Mouse (Mus musculus) neural tube, embryonic 14.5 days (tissue): Measurements from ENCODE around the gene Nog. TPM values are rescaled to one million over a fixed set of nuclear protein-coding genes. Genes with fewer than 3 reads are reported as not detected.

Experiments used
- ATAC-seq: fragments of 200-750 bp; cut with Nextera tagmentation; 2 replicates; pipeline ENCODE4 v1.8.0; 2017; ENCODE audit warnings: low read depth, mild to moderate bottlenecking, moderate TSS enrichment, moderate library complexity
- H3K27ac ChIP-seq: fragments of 300-500 bp; sonication (generic); 2 replicates; pipeline ENCODE4 v1.5.1; 2014; ENCODE audit warnings: low read depth, mild to moderate bottlenecking, control low read depth, low read length, moderate library complexity, mixed read lengths
- H3K27me3 ChIP-seq: fragments of 300-500 bp; sonication (generic); 2 replicates; pipeline ENCODE4 v1.6.1; 2014; ENCODE audit warnings: low read length; ENCODE audit not compliant: control insufficient read depth, insufficient read depth
- H3K36me3 ChIP-seq: fragments of 300-500 bp; sonication (generic); 2 replicates; pipeline ENCODE4 v1.6.1; 2014; ENCODE audit warnings: low read length, mixed read lengths; ENCODE audit not compliant: control insufficient read depth, insufficient read depth
- H3K4me1 ChIP-seq: fragments of 300-500 bp; sonication (generic); 2 replicates; pipeline ENCODE4 v1.6.1; 2014; ENCODE audit warnings: low read length; ENCODE audit not compliant: control insufficient read depth, insufficient read depth
- H3K4me2 ChIP-seq: fragments of 300-500 bp; sonication (generic); 2 replicates; pipeline ENCODE4 v1.6.1; 2014; ENCODE audit warnings: mild to moderate bottlenecking, low read depth, low read length, control low read depth
- H3K4me3 ChIP-seq: fragments of 300-500 bp; sonication (generic); 2 replicates; pipeline ENCODE4 v1.5.1; 2014; ENCODE audit warnings: low read depth, low read length, control low read depth, mixed read lengths
- H3K9ac ChIP-seq: fragments of 300-500 bp; sonication (generic); replicated peaks from 2 replicates; pipeline ENCODE4 v1.6.1; 2014; ENCODE audit warnings: low read depth, mild to moderate bottlenecking, control low read depth, low read length, mixed read lengths
- H3K9me3 ChIP-seq: fragments of 300-500 bp; sonication (generic); 2 replicates; pipeline ENCODE4 v1.6.1; 2016; ENCODE audit warnings: low read length; ENCODE audit not compliant: control insufficient read depth
- WGBS: fragments of 180-500 bp; shearing (Covaris S2); extraction: QIAGEN DNeasy Blood & Tissue Kit; methylation state at CpG from one replicate; pipeline ENCODE4 v1.1.7; 2014; 5-methylcytosine and 5-hydroxymethylcytosine counted together
- polyA plus RNA-seq: library from polyadenylated mRNA; unstranded; fragments of >200 nt; fragmentation: Nextera tagmentation; extraction: Ambion mirVana; gene quantifications from 2 replicates; pipeline ENCODE4 v1.2.1, GENCODE M21; 2014

Gene Nog
- polyA plus RNA-seq, 1 experiment from 2014 or later = 4.4 TPM

- no peak overlapping the region for H3K27ac ChIP-seq
- 0 out of 2 replicates have a peak overlapping the region, but pooled peaks have one; percentile 37 for H3K9ac ChIP-seq
- under 1% methylated on average over 39 of the region's 51 CpGs for WGBS
- peak overlapping the region; percentile 33 for H3K4me3 ChIP-seq
- ATAC-seq = peak; percentile 62
- no peaks in the 10 kb centered on the region for H3K9me3 ChIP-seq
- peak overlapping the region; percentile 74 for H3K4me2 ChIP-seq
- H3K4me1 ChIP-seq = peaks cover 14% of the 10 kb centered on the region
- H3K36me3 ChIP-seq = no peaks in the 10 kb centered on the region
- no peaks in the 10 kb centered on the region for H3K27me3 ChIP-seq
Measured at GRCm38 (mm10) chr11:89298285-89299010, 3.7 kb downstream of the Nog start.

DNA sequence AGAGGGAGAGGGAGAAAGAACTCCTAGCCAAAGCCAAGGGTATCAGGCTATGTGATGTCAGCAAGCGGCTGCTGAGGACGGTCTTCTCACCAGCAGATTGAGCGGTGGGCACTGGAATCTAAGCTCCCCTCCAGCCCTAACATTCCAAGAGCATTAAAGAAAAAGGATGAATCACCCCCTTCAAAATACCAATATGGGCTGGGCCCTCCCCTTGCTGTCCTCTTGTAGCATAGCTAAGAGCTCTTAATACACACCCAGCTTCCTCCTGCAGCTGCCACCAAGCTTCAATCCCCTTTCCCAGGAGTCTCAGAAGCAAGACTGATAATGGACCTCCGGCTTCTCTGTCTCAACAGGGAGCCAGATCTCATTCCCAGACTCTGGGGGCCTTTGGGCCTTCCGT, 4.6 kb downstream of the Nog start:
- Histone ChIP-seq H3K4me1 (peaks cover 14% of the 10 kb centered on the region), H3K27ac (no peak overlapping the region), H3K4me2 (peak overlapping the region; percentile 74), H3K9me3 (no peaks in the 10 kb centered on the region), H3K4me3 (no peak overlapping the region), H3K27me3 (no peaks in the 10 kb centered on the region), H3K9ac (no peak overlapping the region), H3K36me3 (no peaks in the 10 kb centered on the region)
- ATAC-seq = no peak
- WGBS = 35% methylated on average over 5 of the region's 5 CpGs

- no peak for ATAC-seq
- no peaks in the 10 kb centered on the region for H3K36me3 ChIP-seq
- H3K4me3 ChIP-seq = no peak overlapping the region
- no peak overlapping the region for H3K9ac ChIP-seq
- no peaks in the 10 kb centered on the region for H3K27me3 ChIP-seq
- H3K9me3 ChIP-seq = no peaks in the 10 kb centered on the region
- no peak overlapping the region for H3K27ac ChIP-seq
- no peaks in the 10 kb centered on the region for H3K4me1 ChIP-seq
- no peak overlapping the region for H3K4me2 ChIP-seq
- 86% methylated on average over 13 of the region's 13 CpGs for WGBS
Measured at GRCm38 (mm10) chr11:89269809-89270361, 32.2 kb downstream of the Nog start.

- Histone ChIP-seq H3K27ac (no peak overlapping the region), H3K27me3 (no peaks in the 10 kb centered on the region), H3K9ac (no peak overlapping the region), H3K4me2 (no peak overlapping the region), H3K4me3 (no peak overlapping the region), H3K36me3 (no peaks in the 10 kb centered on the region), H3K4me1 (no peaks in the 10 kb centered on the region), H3K9me3 (no peaks in the 10 kb centered on the region)
- ATAC-seq = no peak
- 99% methylated on average over 3 of the region's 3 CpGs for WGBS
Measured at GRCm38 (mm10) chr11:89267520-89267919, 34.6 kb downstream of the Nog start.

DNA sequence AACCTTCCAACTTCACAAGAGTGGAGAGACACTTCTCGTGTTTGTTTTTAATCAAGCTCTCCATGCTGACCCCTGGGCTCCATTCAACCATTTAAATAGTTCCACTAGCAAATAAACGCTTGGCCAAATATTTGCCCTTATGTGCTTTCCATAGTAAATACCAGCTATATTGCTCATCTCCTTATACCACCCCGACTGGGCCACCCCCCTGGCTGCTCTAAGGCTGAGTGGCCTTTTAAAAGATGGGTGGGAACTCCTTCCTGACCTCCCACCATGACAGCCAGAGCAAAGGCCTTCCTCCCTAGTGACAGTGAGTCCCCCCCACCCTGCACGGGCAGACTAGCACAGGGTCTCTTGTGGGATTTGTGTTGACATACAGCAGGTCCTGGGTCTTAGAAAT, 37.1 kb downstream of the Nog start:
- WGBS = 76% methylated on average over 4 of the region's 4 CpGs

DNA sequence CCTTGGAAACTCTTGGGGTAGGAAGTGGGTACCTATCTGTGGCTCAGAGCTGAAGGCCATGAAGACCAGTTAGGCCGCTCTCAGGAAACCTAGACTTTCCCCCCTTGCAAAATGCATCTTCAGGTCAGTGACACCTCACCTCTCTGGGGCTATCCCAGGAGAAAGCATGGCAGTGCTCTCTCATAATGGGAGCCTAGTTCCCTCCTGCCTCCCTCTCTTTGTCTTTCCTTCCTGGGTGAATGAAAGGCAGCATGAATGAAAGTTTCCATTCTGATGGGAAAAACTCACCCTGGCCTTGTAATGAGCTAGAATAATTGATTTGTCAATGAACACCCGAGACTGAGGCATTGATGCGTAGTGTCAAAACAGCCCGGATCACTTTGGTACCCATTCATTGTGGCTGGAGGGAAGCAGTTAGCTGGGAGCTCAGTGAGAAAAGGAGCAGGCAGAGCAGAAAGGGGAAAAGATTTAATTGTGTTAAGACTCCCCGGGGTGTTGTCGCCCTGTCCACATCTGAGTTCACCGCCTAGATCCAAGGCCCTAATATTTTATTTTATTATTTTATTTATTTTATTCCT, 42.7 kb downstream of the Nog start:
- H3K27me3 ChIP-seq = no peaks in the 10 kb centered on the region
- 32% methylated on average over 7 of the region's 7 CpGs for WGBS
- no peak overlapping the region for H3K27ac ChIP-seq
- no peaks in the 10 kb centered on the region for H3K9me3 ChIP-seq
- no peak overlapping the region for H3K4me3 ChIP-seq
- no peak for ATAC-seq
- H3K4me1 ChIP-seq = no peaks in the 10 kb centered on the region
- H3K9ac ChIP-seq = no peak overlapping the region
- H3K4me2 ChIP-seq = no peak overlapping the region
- H3K36me3 ChIP-seq = no peaks in the 10 kb centered on the region

More for the DNA sequence above, 37.1 kb downstream of the Nog start:
- H3K27ac ChIP-seq = no peak overlapping the region
- no peaks in the 10 kb centered on the region for H3K36me3 ChIP-seq
- no peak for ATAC-seq
- no peak overlapping the region for H3K4me3 ChIP-seq
- H3K4me2 ChIP-seq = no peak overlapping the region
- H3K9me3 ChIP-seq = no peaks in the 10 kb centered on the region
- no peaks in the 10 kb centered on the region for H3K4me1 ChIP-seq
- H3K9ac ChIP-seq = no peak overlapping the region
- H3K27me3 ChIP-seq = no peaks in the 10 kb centered on the region

DNA sequence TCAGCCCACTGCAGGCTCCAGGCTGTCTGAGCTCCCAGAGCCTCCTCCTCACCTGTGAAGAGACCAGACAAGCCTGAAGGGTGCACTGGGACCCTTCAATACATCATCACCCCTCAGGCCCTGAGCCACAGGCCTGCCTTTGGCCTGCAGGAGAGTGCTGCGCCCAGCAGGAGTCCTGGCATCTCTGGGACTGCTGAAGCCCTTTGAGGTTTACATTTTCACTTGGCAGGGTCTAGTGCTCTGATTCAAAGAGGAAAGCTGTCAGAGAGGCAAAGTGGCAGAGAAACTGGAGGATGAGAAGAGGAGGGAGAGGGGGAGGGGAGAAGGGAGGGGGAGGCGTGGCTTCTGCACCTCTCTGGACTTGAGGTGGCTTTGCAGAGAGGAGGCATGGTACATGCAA, 44.2 kb downstream of the Nog start:
- Histone ChIP-seq H3K27ac (no peak overlapping the region), H3K36me3 (no peaks in the 10 kb centered on the region), H3K4me2 (no peak overlapping the region), H3K4me3 (no peak overlapping the region), H3K4me1 (no peaks in the 10 kb centered on the region), H3K9ac (no peak overlapping the region), H3K27me3 (no peaks in the 10 kb centered on the region), H3K9me3 (no peaks in the 10 kb centered on the region)
- ATAC-seq = no peak
- 60% methylated on average over 2 of the region's 2 CpGs for WGBS

GRCm38 (mm10) chr11:89253973-89254372, 48.2 kb downstream of the Nog start:
- Histone ChIP-seq H3K27ac (no peak overlapping the region), H3K27me3 (no peaks in the 10 kb centered on the region), H3K4me1 (no peaks in the 10 kb centered on the region), H3K9me3 (no peaks in the 10 kb centered on the region), H3K36me3 (no peaks in the 10 kb centered on the region), H3K4me3 (no peak overlapping the region), H3K9ac (no peak overlapping the region), H3K4me2 (no peak overlapping the region)
- no peak for ATAC-seq
- WGBS = 89% methylated on average over 13 of the region's 13 CpGs
